Mouse (Mus musculus): ENCODE data around the gene Gm20441. TPM values are rescaled to one million over a fixed set of nuclear protein-coding genes. Genes with fewer than 3 reads are reported as not detected.

Gm20441 gene
- polyA plus RNA-seq, 1 experiment from 2014 or later = not detected

DNA sequence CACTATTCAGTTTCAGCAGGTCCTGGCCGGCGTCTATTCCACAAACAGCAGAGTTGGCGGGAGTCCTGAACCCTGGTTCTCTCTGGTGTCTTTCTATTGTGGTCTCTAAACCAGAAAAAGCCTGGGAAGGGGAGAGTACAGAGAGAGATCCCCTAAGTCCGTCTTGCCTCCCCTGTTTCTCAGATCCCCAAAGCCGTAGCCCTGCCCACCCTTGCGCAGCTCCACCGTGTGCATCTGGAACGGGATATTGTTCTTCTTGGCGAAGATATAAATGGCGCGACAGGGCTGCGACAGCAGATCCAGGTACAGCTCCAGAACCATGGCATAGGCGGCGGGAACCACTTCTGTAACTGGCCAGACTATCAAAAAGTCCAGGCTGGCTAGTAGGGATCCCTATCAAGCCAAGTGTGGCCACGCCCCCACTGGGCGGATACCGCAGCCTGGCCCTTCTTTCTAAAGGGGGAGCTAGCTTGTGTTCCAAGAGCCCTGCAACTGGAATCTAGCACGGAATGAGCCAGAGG lies 17.5 kb upstream of the Gm20441 start, which contains the start of gene Gstt1:
Gene Gstt1 (minus strand): TSS at position 409 of the 521 bp plus-strand sequence.
- Histone ChIP-seq H3K4me1 (peaks cover 12% of the 10 kb centered on the region), H3K4me2 (replicated peaks) (peak within 1 kb of the TSS; percentile 77), H3K9me3 (replicated peaks) (no peaks in the 10 kb centered on the region), H3K36me3 (no peaks in the 10 kb centered on the region), H3K27ac (no peak within 1 kb of the TSS), H3K9ac (peak within 1 kb of the TSS; percentile 37), H3K4me3 (peak within 1 kb of the TSS; percentile 37), H3K27me3 (peaks cover 9% of the 10 kb centered on the region)
- 4% methylated on average over 18 of the region's 18 CpGs for WGBS
- ATAC-seq (ENCODE audit: low FRiP score) = peak; percentile 54

DNA sequence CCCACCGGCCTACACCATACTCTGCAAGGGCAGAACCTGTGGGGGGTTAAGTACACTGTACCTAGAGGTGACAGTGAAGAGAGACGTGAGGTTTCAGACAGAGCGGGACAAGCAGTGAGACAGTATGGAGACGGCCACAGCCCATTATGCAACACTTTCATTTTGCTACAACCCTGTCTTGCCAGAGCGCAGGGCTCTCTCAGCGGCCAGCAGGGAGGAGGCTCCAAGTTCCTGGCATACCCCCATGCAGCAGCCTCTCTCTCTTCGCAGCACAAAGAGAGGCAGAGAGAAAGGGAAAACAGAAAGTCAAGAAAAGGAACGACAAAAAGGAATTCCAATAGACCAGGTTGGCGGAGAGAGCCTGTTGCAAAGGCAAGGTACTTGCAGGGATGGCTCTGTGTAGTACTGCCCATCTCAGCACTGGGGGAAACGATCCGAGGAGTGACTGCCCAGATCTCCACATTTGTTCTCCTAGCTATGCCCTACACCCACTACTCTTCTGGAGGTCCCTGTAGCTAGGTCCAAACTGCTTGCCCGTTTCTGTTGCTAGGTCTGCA lies 16.9 kb upstream of the Gm20441 start:
- H3K36me3 ChIP-seq = no peaks in the 10 kb centered on the region
- H3K4me1 ChIP-seq = peaks cover 12% of the 10 kb centered on the region
- H3K27me3 ChIP-seq = peaks cover 9% of the 10 kb centered on the region
- H3K27ac ChIP-seq = no peak overlapping the region
- 2% methylated on average over 12 of the region's 12 CpGs for WGBS
- ATAC-seq (ENCODE audit: low FRiP score) = peak; percentile 35; the same call in 1 of the 2 replicates
- H3K9me3 ChIP-seq (replicated peaks) = no peaks in the 10 kb centered on the region
- peak overlapping the region; percentile 77 for H3K4me2 ChIP-seq (replicated peaks)
- H3K4me3 ChIP-seq = peak overlapping the region; percentile 37
- H3K9ac ChIP-seq = peak overlapping the region; percentile 37

DNA sequence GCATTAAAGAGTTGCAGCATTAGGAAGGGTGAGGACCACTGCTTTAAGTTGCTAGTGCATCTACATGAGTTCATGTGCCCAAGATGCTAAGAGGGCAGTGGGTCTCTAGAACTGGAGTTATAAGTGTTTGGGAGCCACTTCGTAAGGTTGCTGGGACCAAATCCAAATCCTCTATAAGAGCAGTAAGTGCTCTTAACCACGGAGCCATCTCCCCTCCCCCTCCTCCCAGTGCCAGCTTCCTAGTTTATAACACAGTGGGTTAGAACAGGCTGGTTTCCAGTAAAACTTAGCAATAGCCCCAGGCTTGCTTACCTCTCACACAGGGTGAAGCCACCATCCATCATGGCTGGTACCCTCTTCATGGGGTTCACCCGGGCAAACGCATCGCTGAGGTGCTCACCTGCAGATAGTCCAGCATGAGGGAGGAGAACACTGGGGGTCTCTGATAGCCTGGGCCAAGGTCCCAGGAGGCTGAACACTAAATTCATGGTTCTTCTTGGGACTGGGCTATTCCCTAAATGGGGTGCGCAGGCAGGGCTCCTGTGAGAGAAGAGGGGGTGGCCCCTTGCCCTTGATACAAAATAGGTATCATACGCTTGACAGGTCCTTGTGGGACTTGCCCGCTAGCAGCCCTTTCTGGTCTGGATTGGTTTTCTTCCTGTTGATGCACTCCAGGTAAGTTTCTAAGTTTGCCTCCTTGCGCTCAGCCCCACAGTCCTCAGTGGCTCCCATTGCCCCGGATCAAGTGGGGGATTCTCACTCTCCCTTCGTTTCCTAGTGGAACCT lies 16.2 kb upstream of the Gm20441 start:
- peaks cover 9% of the 10 kb centered on the region for H3K27me3 ChIP-seq
- 42% methylated on average over 11 of the region's 11 CpGs for WGBS
- no peaks in the 10 kb centered on the region for H3K36me3 ChIP-seq
- peak overlapping the region; percentile 37 for H3K4me3 ChIP-seq
- peaks cover 12% of the 10 kb centered on the region for H3K4me1 ChIP-seq
- no peak for ATAC-seq (ENCODE audit: low FRiP score)
- H3K9me3 ChIP-seq (replicated peaks) = no peaks in the 10 kb centered on the region
- H3K27ac ChIP-seq = no peak overlapping the region
- H3K4me2 ChIP-seq (replicated peaks) = peak overlapping the region; percentile 77
- H3K9ac ChIP-seq = peak overlapping the region; percentile 37

DNA sequence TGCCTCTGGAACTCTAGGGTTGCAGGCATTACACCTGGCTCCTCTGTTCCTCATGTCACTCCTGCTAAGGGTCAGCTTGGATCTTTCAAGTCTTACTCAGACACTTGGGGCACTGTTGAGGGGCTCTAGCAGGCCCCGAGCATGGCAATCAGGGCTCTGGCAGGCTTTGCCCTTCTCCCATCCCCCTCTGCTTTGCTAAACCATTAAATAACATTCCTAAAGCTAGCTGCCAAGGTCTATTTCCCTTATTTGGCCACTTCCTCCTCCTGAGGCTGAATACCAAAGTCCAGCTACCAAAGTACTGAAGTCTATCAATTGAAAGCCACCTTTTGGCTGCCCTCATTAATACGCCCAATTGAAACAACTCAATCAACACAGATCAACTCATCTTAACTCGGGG lies 14.1 kb upstream of the Gm20441 start:
- H3K36me3 ChIP-seq = no peaks in the 10 kb centered on the region
- H3K9ac ChIP-seq = no peak overlapping the region
- no peak overlapping the region for H3K4me2 ChIP-seq (replicated peaks)
- H3K27ac ChIP-seq = no peak overlapping the region
- H3K27me3 ChIP-seq = peaks cover 9% of the 10 kb centered on the region
- peaks cover 16% of the 10 kb centered on the region for H3K4me1 ChIP-seq
- H3K4me3 ChIP-seq = no peak overlapping the region
- 45% methylated on average over 3 of the region's 3 CpGs for WGBS
- no peaks in the 10 kb centered on the region for H3K9me3 ChIP-seq (replicated peaks)
- ATAC-seq (ENCODE audit: low FRiP score) = no peak

DNA sequence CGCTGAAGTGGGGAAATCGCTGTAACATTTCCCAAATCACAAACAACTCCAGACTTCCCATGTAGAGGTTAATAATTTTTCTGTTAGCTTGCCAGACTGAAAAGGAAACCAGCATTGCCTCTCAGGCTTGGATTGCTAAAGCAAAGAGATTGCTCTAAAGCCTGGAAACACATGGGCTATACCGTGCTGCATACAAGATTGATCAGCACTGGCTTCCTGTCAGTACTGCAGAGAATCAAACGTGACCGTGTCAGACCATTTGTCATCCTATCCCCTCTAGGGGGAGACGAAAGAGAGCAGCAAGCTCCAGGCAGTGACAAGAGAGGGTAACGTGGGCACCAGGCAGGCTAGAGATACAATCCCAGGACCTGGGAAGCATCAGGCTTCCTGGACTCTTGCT lies 10.0 kb upstream of the Gm20441 start:
- 21% methylated on average over 7 of the region's 7 CpGs for WGBS
- no peak overlapping the region for H3K9ac ChIP-seq

DNA sequence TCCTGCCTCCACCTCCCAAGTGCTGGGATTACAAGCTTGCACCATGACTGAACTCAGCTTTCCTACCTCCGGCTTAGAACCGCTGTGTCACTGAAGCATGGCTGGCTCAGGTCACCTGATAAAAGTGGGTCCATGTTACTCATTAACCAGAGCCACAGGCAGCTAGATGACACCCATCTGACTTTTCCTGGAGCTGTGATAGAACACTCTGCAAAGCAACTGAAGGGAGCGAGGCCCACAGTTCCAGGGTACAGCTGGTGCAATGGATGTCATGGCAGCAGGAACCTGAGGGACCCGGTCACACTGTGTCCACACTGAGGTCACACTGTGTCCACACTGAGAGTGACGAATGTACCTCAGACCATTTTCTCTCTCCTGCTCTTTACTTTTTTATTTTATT lies 9.1 kb upstream of the Gm20441 start:
- H3K4me2 ChIP-seq (replicated peaks) = no peak overlapping the region
- peaks cover 4% of the 10 kb centered on the region for H3K27me3 ChIP-seq
- no peaks in the 10 kb centered on the region for H3K36me3 ChIP-seq
- no peak overlapping the region for H3K9ac ChIP-seq
- H3K4me3 ChIP-seq = no peak overlapping the region
- H3K9me3 ChIP-seq (replicated peaks) = no peaks in the 10 kb centered on the region
- 93% methylated on average over 5 of the region's 5 CpGs for WGBS
- H3K4me1 ChIP-seq = 0 out of 2 replicates have a peak, but pooled peaks cover 4% of the 10 kb centered on the region
- ATAC-seq (ENCODE audit: low FRiP score) = no peak
- H3K27ac ChIP-seq = no peak overlapping the region

More for the DNA sequence above, 10.0 kb upstream of the Gm20441 start:
- Histone ChIP-seq H3K4me2 (replicated peaks) (no peak overlapping the region), H3K4me3 (no peak overlapping the region), H3K36me3 (no peaks in the 10 kb centered on the region), H3K27me3 (peaks cover 4% of the 10 kb centered on the region), H3K4me1 (0 out of 2 replicates have a peak, but pooled peaks cover 4% of the 10 kb centered on the region), H3K9me3 (replicated peaks) (no peaks in the 10 kb centered on the region), H3K27ac (no peak overlapping the region)
- ATAC-seq (ENCODE audit: low FRiP score) = no peak

- no peak for ATAC-seq (ENCODE audit: low FRiP score)
- Histone ChIP-seq H3K27me3 (peaks cover 3% of the 10 kb centered on the region), H3K9me3 (replicated peaks) (no peaks in the 10 kb centered on the region), H3K27ac (no peak overlapping the region), H3K4me2 (replicated peaks) (no peak overlapping the region), H3K36me3 (no peaks in the 10 kb centered on the region), H3K4me3 (no peak overlapping the region), H3K9ac (no peak overlapping the region), H3K4me1 (0 out of 2 replicates have a peak, but pooled peaks cover 4% of the 10 kb centered on the region)
- 79% methylated on average over 6 of the region's 6 CpGs for WGBS
Observed at GRCm38 (mm10) chr10:75789081-75789735, 8.5 kb upstream of the Gm20441 start.

DNA sequence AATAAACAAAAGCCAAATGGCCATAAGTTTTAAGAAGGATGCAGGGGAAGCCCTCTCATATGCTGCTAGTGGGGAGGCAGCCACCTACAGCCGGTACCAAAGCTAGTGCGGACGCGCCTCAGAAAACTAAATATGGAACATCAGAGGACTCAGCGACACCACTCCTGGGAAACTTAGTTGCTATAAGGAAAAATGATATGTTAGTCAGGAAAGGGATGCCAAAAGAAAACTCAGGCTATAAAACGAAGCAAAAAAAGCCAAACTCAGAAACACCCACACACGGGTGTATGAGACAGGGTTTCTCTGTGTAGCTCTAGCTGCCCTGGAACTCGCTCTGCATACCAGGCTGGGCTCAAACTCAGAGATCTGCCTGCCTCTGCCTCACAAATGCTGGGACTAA lies 7.5 kb upstream of the Gm20441 start:
- no peak overlapping the region for H3K4me2 ChIP-seq (replicated peaks)
- 91% methylated on average over 8 of the region's 8 CpGs for WGBS
- H3K4me1 ChIP-seq = 0 out of 2 replicates have a peak, but pooled peaks cover 4% of the 10 kb centered on the region
- no peaks in the 10 kb centered on the region for H3K9me3 ChIP-seq (replicated peaks)
- peaks cover 8% of the 10 kb centered on the region; the same call in 1 of the 2 replicates for H3K27me3 ChIP-seq
- ATAC-seq (ENCODE audit: low FRiP score) = no peak
- H3K27ac ChIP-seq = no peak overlapping the region
- no peak overlapping the region for H3K4me3 ChIP-seq
- no peaks in the 10 kb centered on the region for H3K36me3 ChIP-seq
- H3K9ac ChIP-seq = no peak overlapping the region

- WGBS = 94% methylated on average over 1 of the region's 1 CpGs
- no peak for ATAC-seq (ENCODE audit: low FRiP score)
Observed at GRCm38 (mm10) chr10:75785442-75785841, 4.7 kb upstream of the Gm20441 start.

DNA sequence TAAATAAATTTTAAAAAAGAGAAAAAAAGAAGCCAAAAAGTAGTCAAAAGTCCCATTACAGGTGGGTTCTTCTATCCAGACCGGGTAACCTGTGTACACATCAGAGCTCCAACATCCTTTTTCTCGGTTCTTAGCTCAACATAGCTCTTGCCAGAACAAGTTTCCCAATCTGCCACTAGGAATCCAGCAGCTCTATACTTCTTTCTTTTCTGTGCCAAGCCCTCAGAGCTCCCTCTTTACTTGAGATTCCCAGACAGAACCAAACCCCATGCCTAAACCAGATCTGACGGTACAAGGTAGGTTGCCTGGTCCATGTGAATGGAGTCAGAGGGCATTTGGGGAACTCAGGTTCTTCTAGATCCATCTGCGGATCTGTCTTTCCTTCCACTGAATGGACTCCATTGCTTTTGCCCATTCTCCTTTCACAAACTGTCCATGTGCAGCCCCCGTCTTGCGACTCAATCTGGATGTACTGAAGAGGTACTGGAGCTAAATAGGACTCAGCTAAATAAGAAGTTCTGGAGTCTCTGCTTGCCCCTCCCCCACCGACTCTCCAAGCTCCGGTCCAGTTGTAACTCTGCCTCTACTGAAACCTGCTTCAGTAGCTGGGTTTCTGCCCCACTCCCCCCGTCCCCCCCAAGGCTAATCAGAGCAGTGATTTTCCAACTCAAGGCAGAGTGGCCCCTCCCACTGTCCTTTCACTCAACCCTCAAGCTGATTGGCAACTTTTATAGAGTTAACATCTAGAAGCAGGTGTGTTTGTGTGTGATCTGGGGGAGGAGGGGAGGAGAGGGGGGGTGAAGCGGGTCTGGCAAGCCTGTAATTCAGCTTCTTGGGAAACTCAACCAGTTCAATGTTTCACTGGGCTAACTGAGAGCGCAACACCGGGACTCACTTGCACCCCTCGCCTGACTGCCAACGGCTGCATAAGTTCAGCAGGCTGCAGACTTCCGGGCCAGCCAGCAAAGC lies 1.3 kb downstream of the Gm20441 start:
- Histone ChIP-seq H3K27me3 (peaks cover 63% of the 10 kb centered on the region), H3K27ac (no peak overlapping the region), H3K4me2 (replicated peaks) (0 out of 2 replicates have a peak overlapping the region, but pooled peaks have one; percentile 2), H3K4me1 (peaks cover 9% of the 10 kb centered on the region), H3K9ac (no peak overlapping the region), H3K4me3 (no peak overlapping the region), H3K9me3 (replicated peaks) (no peaks in the 10 kb centered on the region), H3K36me3 (no peaks in the 10 kb centered on the region)
- 43% methylated on average over 15 of the region's 15 CpGs for WGBS
- no peak for ATAC-seq (ENCODE audit: low FRiP score)

More at GRCm38 (mm10) chr10:75785442-75785841, 4.7 kb upstream of the Gm20441 start:
- no peak overlapping the region for H3K4me3 ChIP-seq
- no peak overlapping the region for H3K4me2 ChIP-seq (replicated peaks)
- H3K27me3 ChIP-seq = peaks cover 32% of the 10 kb centered on the region
- H3K4me1 ChIP-seq = peaks cover 8% of the 10 kb centered on the region
- H3K27ac ChIP-seq = no peak overlapping the region
- no peaks in the 10 kb centered on the region for H3K36me3 ChIP-seq
- no peaks in the 10 kb centered on the region for H3K9me3 ChIP-seq (replicated peaks)
- H3K9ac ChIP-seq = no peak overlapping the region

- 74% methylated on average over 2 of the region's 2 CpGs for WGBS
Observed at GRCm38 (mm10) chr10:75777885-75778284, 2.9 kb downstream of the Gm20441 start.

More at GRCm38 (mm10) chr10:75777885-75778284, 2.9 kb downstream of the Gm20441 start:
- H3K4me2 ChIP-seq (replicated peaks) = no peak overlapping the region
- no peak overlapping the region for H3K4me3 ChIP-seq
- no peak overlapping the region for H3K9ac ChIP-seq
- H3K9me3 ChIP-seq (replicated peaks) = no peaks in the 10 kb centered on the region
- no peak for ATAC-seq (ENCODE audit: low FRiP score)
- no peaks in the 10 kb centered on the region for H3K36me3 ChIP-seq
- peaks cover 56% of the 10 kb centered on the region for H3K27me3 ChIP-seq
- no peak overlapping the region for H3K27ac ChIP-seq
- H3K4me1 ChIP-seq = peaks cover 9% of the 10 kb centered on the region
